Mouse (Mus musculus): Measurements from ENCODE around the gene Acss1.

Acss1 gene

DNA sequence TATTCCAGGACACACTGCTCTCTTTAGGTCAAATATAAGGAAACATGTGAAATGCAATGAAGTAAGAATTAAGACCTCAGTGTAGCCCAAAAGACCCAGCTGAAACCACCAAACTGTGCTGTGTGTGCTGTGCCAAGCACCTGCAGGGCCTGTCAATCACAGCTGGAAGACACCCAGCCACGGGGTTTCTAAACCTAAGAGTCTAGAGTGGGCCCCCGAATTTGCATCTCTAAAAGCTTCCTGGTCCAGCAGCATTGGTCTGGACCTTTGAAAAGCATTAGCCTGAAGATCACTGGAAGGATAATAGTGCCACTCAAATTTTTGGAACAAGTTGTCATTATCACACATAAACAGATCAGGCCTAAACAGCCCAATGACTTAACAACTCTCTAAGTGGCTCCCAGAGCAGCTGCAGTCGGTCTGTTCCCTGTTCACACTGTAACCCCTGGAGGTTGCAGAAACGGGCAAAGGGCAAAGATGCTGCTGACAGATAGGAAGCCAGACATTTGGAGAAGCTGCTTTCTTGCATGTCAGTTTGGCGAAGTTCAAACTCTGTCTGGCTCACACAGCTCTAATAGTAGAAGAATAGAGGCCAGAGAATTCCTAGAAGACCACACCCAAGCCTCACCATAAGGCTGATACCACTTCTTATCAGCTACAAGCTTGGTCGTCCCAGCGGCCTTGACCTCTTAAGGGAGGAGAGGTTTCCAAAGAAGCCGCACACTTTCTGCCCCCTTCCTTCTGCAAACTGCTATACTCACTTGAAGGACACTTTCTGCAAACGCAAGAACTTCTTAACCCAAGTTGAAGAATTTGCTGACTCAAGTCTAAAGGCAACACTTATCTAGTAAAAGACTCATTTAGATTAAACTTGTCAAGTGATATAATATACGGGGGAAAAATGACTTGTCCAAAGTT, 2.5 kb downstream of the Acss1 start:
- no peak for DNase-seq

DNA sequence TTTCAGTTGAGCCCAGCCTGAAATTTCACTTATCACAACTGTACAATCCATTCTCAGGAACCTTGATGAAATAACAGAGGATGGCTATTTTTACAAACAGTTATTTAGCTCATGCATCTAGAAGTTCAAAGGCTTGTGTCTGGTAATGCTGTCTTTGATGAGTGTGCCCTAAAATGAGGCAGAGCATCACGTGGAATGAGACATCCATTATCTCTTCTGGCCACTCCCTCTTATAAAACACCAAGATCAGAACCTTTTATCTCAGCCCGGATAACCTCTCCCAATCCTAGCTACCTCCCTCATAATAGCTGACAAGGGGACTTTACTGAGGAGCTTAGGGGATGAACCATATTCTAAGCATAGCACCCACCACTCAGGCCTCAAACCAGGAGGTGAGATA, 3.3 kb downstream of the Acss1 start:
- DNase-seq, result no peak

DNA sequence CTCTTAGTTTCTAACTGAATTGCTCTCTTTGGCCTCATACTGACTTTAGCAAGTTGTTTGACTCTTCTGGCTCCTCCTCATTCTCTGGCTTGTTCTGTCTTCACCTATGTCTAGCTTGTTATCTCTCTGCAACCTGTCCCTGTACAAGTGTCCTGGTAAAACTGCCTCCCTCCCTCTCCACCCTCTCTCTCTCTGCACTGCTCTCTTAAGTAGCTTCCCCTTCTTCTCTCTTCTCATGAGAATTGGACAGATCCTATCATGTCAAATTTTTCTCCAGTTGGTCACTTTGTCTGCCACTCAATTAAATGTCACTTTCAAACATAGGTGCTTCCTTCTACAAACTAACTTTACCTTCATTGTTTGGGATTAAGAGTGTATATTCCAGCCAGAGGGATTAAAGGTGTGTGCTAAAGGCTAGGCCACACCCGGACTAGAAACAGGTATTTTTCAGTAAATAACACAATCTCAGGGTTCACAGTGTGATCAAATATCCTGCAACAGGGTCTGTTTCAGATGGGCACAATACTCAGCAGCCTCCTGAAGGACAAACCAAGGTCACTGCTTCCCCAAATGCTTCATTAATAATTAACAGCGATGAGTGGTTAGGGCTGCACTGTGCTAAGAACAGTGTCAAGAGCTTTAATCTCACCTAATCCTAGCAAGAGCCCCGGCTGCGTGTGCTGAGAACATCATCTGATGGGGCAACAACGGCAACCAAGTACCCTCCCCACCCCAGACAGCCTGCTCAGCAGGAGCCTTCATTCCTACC, 4.0 kb downstream of the Acss1 start:
- DNase-seq, result no peak

- peak; percentile 56 for DNase-seq
These were observed 5.0 kb downstream of the Acss1 start for GRCm38 (mm10) chr2:150663255-150663654.

DNA sequence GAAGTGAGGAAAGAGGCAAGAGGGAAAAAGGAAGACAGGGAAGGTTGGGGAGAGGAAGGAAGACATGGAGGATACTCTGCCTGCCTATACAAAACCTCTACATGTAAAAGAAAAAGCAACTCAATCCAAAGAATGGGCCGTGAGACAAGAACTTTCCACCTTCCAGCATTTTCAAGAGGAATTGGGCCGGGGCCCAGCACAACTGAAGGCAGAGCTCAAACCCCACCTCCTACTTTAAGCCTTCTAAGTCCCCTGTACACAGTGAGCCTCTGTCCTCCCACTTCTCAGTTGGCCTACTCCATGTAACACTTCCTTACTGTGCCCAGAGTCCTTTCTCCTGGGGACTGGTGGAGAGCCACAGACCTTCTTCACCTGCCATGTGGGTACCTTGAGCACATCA, 6.3 kb downstream of the Acss1 start:
- DNase-seq, result no peak

- DNase-seq, result no peak
These were observed 7.4 kb downstream of the Acss1 start for GRCm38 (mm10) chr2:150660668-150661451.

DNA sequence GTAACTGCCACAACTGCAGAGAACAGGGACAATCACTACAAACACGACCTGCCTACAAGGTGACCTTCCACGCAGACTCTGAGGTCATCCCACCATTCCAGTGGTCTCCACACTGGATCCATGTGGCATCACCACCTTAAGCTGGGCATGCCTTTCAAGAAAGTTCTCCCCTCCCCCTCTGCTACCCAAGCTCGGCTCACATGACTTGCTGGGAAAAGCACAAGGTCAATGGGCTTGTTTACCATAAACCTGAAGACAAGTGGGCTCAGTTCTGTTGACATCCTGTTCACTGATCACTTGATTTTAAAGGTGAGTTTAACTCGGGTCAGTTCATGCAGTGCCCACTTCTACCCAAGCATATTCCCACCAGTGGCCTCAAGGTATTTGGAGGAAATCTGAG, 8.3 kb downstream of the Acss1 start:
- DNase-seq, result no peak

DNA sequence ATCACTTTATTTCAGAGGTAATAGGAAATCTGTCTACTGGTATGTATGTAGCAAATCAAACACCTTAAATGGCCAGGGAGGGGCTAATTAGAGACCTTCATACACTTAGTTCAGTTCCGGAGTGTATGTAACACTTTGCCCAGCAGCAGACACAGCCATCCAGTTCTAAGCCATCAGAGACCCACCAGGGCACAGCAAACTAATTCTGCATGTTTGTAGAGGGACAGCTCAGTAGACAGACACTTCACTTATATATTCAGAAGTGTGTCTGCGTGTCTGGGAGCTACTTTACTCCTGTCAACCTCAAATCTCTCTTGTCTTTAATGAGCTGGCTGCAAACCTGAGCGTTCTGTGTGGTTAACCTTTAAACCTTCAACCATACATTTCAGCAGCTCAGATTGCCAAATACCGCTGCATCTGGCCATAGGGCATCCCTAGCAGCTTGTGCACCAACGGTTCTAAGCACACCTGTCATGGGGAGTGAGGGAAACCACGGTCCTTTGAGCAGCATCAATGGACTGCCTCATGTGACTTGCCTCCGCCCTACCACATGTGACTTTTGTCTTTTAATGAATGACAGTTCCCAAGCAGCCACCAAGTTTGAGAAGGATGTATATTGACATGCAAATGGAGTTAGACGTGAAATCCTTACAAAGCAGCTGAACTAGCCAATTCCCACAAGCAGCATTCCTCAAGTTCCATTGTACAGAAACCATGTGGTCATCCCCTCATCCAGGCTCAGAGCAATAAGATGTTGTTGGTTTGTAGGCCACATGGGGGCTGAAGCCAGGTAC, 11.1 kb downstream of the Acss1 start:
- DNase-seq, result no peak

- DNase-seq, result no peak
These were observed 12.2 kb downstream of the Acss1 start for GRCm38 (mm10) chr2:150656112-150656511.

DNA sequence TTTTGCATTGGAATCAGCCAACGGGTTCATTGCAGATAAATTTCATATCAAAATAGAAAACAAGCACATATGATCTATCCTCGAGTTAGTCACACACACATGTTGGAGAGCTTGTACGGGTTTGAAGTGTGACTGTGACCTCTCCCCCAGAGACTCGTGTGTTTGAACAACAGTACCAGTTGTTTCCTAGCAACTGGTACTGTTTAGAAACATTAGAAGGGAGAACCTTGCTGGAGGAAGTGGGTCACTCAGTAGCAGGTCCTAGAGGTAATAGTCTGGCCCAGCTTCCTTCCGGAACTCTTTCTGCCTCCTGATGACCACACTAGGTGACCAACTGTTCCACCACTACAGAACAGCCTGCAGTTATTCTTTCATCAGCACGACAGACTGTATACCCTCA, 13.0 kb downstream of the Acss1 start:
- no peak for DNase-seq

DNA sequence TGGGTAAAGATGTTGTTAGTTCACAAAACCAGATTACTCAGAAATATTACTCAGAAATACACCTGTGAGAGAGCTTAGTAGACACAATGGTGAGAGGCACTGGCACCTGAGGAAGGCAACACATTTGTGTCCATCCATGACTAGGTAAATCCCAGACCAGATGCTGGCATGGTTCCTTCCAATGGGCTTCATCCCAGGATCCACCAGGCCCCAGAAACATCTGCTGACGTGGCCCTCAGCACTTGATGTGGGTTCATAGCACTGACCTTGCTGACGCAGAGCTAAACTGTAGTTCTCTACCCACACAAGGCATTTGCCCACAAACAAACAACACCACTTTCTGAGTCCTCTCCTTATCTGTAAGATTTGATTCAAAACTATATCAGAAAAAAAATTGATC, 13.5 kb downstream of the Acss1 start:
- no peak for DNase-seq

DNA sequence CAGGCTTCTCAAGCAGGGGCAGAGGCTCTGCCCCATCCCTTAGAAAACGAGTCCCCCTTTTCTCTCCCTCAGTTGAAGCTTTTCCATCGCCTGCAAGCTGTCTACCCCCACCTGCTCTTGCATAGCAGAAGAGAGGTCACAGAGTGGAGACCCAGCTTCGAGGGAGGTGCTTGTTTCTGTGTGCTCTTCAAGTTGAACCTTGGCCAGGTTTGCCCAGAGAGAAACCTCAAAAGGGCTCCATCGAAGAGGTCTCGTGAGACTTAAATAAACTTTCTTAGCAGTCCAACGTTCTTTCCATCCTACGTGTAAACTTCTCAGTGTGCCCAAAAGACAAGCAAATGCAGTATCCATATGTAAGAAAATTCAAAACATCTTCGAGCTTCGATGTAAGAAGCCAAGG, 16.9 kb downstream of the Acss1 start:
- DNase-seq, result no peak

- DNase-seq, result no peak
These were observed 17.7 kb downstream of the Acss1 start for GRCm38 (mm10) chr2:150650511-150651074.

DNA sequence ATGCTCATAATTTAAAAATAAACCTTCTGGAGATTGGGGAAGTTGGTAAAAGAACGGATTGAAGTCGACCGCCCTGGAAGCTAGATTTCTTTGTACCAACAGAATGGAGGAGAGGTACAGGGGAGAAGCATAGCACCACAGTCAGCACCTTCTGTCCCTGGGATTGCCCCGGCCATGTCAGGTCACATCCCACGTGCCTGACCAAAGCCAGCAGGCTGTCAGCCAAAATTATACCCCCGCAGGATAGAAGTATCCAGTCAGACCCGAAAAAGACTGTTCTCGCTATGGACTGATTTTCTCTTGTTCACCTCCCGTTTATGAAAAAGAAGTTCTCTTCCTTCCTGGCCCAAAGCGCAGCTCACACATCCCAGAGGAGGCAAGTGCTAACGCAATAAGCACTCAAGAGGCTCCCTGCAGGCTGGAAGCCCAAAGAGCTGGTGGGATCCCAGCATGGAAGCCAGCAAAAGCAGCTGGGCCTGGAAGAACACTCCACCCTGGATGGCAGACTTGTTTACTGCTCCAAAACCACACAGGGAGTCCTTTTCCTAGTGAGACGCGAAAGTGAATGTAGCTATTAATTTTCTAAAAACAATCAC, 19.9 kb downstream of the Acss1 start:
- DNase-seq, result no peak

DNA sequence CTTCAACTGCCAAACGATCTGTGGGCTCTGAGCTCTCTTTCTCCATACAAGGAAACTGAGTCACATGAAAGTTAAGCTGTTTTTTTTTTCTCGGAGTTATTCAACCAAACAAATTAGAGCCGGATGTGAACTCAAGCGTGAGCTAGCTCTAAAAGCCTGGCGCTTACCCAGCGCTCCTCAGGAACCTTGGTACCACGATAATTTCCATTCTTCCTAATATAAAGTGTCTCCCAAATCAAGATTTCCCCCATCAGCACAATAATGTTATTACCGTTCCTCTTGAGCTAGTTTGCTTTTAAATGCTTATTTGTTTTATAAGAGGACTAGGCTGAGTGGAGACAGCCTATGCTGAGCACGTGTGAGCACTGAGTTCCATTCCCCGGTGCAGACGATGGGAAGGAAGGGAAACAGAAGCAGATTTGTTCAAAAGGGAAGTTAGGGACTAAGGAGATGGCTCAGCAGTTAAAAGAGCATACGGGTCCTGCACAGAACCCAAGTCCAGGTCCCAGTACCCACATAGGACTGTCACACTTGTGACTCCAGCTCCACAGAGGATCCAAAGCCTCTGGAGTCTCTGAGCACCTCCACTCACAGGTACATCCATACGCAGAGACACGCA, 20.5 kb downstream of the Acss1 start:
- DNase-seq, result no peak

DNA sequence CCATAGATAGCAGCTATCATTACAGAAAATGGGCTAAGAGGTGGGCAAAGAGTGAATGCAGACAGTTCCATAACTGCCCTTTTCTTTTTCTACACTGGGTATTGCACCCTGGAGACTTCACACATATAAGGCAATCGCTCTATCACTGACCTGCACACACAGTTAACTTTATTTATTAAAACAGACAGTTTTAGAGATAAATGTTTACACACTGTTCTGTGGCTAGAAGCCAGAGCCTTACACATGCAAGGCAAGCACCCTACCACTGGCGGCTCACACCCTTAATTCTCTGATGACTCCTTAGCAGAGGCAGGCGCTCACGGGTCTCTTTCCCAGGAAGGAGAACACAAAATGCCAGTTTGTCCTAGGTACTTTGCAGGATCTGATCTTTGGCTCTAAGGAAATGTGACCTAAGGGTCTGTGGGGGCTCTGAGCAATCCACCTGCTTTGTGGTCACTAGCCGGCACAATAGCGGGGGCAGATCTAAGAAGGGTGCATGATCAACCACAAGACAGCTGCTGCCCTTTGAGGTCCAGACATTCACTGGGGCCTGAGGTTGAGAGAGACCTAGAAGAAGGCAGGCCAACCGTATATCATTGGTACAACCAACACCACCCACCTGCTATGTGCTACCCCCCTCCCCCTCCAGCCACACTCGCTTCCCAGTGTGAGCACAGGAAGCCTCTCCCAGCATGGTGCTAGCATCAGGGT, 21.7 kb downstream of the Acss1 start:
- no peak for DNase-seq

- DNase-seq, result no peak
These were observed 23.1 kb downstream of the Acss1 start for GRCm38 (mm10) chr2:150645225-150645624.

- DNase-seq, result peak; percentile 70
These were observed 24.4 kb downstream of the Acss1 start for GRCm38 (mm10) chr2:150643726-150644415.

DNA sequence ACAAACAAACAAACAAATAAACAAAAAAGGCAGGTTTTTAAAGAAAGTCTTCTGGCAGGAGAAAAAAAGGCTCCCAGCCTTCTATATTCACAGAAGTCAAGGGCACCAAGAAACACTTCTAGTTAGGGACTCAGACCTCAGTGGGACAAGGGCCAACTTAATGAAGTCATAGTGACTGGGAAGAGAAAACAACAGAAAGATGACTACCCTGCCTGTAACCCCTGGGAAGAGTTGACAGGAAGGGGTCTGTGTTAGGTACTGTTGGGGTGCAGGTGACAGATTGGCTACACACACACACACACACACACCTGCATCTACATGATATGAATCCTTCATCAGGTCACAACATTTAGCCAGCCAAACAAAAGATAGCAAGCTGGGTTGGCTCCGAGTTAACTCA, 25.1 kb downstream of the Acss1 start:
- DNase-seq, result no peak

DNA sequence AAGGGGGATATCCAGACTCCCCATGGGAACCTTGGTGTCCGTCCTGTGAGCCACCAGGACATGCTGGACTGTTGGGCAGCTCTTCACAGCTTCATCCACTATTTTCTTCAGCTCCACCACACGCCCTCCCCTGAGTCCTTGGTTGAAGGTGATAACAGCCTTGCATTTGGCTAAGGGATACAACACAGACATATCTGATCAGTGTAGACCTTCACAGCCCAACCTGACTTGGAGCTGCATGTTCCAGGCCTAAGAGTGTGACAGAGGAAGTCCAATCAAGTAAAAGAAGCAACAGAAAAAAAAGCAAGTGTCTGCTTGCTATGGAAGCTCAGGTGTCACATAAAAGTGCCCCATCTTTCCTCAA, 29.9 kb downstream of the Acss1 start:
- no peak for DNase-seq

Measured in right cerebral cortex, adult 18-20 months (tissue).